Mouse (Mus musculus): Measurements from ENCODE around the gene Atp13a3. TPM values are rescaled to one million over a fixed set of nuclear protein-coding genes. Genes with fewer than 3 reads are reported as not detected.

Atp13a3 gene
- total RNA-seq, 2 experiments from 2014 or later: 30.4 to 35.2 TPM

GRCm38 (mm10) chr16:30433148-30433547 lies 27.4 kb upstream of the Atp13a3 start:
- intact Hi-C loops (cut with DNase I): no loop called here
- DNase-seq: no peak
- Histone ChIP-seq H3K27ac (no peak overlapping the region), H3K4me3 (no peak overlapping the region)
- no peak for TF ChIP-seq CTCF (IDR thresholded peaks at IDR 0.05)

- no peak overlapping the region for H3K4me3 ChIP-seq
- no peak for TF ChIP-seq CTCF (IDR thresholded peaks at IDR 0.05)
- intact Hi-C loops (cut with DNase I): no loop called here
- no peak overlapping the region for H3K27ac ChIP-seq
- no peak for DNase-seq
Measured at GRCm38 (mm10) chr16:30432111-30432510, 26.3 kb upstream of the Atp13a3 start.

GRCm38 (mm10) chr16:30430512-30431088 lies 24.8 kb upstream of the Atp13a3 start:
- DNase-seq: no peak
- H3K4me3 ChIP-seq: no peak overlapping the region
- no peak overlapping the region for H3K27ac ChIP-seq
- TF ChIP-seq CTCF (IDR thresholded peaks at IDR 0.05): no peak
- intact Hi-C loops (cut with DNase I): no loop called here

GRCm38 (mm10) chr16:30428753-30429260 lies 23.0 kb upstream of the Atp13a3 start:
- Histone ChIP-seq H3K27ac (no peak overlapping the region), H3K4me3 (no peak overlapping the region)
- no peak for DNase-seq
- intact Hi-C loops (cut with DNase I): no loop called here
- no peak for TF ChIP-seq CTCF (IDR thresholded peaks at IDR 0.05)

- intact Hi-C loops (cut with DNase I): no loop called here
- no peak overlapping the region for H3K4me3 ChIP-seq
- DNase-seq: no peak
- H3K27ac ChIP-seq: no peak overlapping the region
- no peak for TF ChIP-seq CTCF (IDR thresholded peaks at IDR 0.05)
Measured at GRCm38 (mm10) chr16:30427466-30427865, 21.7 kb upstream of the Atp13a3 start.

- TF ChIP-seq CTCF (IDR thresholded peaks at IDR 0.05): no peak
- no peak overlapping the region for H3K4me3 ChIP-seq
- no peak for DNase-seq
- intact Hi-C loops (cut with DNase I): no loop called here
- H3K27ac ChIP-seq: no peak overlapping the region
Measured at GRCm38 (mm10) chr16:30427003-30427402, 21.2 kb upstream of the Atp13a3 start.

- Histone ChIP-seq H3K4me3 (no peak overlapping the region), H3K27ac (no peak overlapping the region)
- no peak for DNase-seq
- no peak for TF ChIP-seq CTCF (IDR thresholded peaks at IDR 0.05)
- intact Hi-C loops (cut with DNase I): no loop called here
Measured at GRCm38 (mm10) chr16:30425980-30426379, 20.2 kb upstream of the Atp13a3 start.

- no peak overlapping the region for H3K27ac ChIP-seq
- intact Hi-C loops (cut with DNase I): no loop called here
- H3K4me3 ChIP-seq: no peak overlapping the region
- no peak for TF ChIP-seq CTCF (IDR thresholded peaks at IDR 0.05)
- DNase-seq: no peak
Measured at GRCm38 (mm10) chr16:30424053-30424452, 18.3 kb upstream of the Atp13a3 start.

GRCm38 (mm10) chr16:30416707-30417106 lies 10.9 kb upstream of the Atp13a3 start:
- no peak overlapping the region for H3K4me3 ChIP-seq
- intact Hi-C loops (cut with DNase I): no loop called here
- H3K27ac ChIP-seq: no peak overlapping the region
- DNase-seq: no peak
- TF ChIP-seq CTCF (IDR thresholded peaks at IDR 0.05): no peak

GRCm38 (mm10) chr16:30416284-30416683 lies 10.5 kb upstream of the Atp13a3 start:
- TF ChIP-seq CTCF (IDR thresholded peaks at IDR 0.05): no peak
- no peak overlapping the region for H3K4me3 ChIP-seq
- intact Hi-C loops (cut with DNase I): no loop called here
- peak; percentile 54 for DNase-seq
- no peak overlapping the region for H3K27ac ChIP-seq

- TF ChIP-seq CTCF (IDR thresholded peaks at IDR 0.05): no peak
- no peak overlapping the region for H3K27ac ChIP-seq
- no peak for DNase-seq
- no peak overlapping the region for H3K4me3 ChIP-seq
- intact Hi-C loops (cut with DNase I): no loop called here
Measured at GRCm38 (mm10) chr16:30412680-30413079, 6.9 kb upstream of the Atp13a3 start.

- H3K27ac ChIP-seq: no peak overlapping the region
Measured at GRCm38 (mm10) chr16:30410914-30411313, 5.1 kb upstream of the Atp13a3 start.

GRCm38 (mm10) chr16:30407513-30407912 lies 1.7 kb upstream of the Atp13a3 start:
- H3K27ac ChIP-seq: no peak overlapping the region
- no peak for DNase-seq
- intact Hi-C loops (cut with DNase I): loop anchor here (5.0 kb wide), 1 partner anchor 40 kb away; no protein-coding TSS in a partner anchor
- TF ChIP-seq CTCF (IDR thresholded peaks at IDR 0.05): no peak
- no peak overlapping the region for H3K4me3 ChIP-seq

More at GRCm38 (mm10) chr16:30410914-30411313, 5.1 kb upstream of the Atp13a3 start:
- TF ChIP-seq CTCF (IDR thresholded peaks at IDR 0.05): no peak
- intact Hi-C loops (cut with DNase I): no loop called here
- no peak overlapping the region for H3K4me3 ChIP-seq
- no peak for DNase-seq

GRCm38 (mm10) chr16:30403528-30403927 lies 2.2 kb downstream of the Atp13a3 start:
- intact Hi-C loops (cut with DNase I): no loop called here
- Histone ChIP-seq H3K4me3 (no peak overlapping the region), H3K27ac (no peak overlapping the region)
- no peak for DNase-seq
- TF ChIP-seq CTCF (IDR thresholded peaks at IDR 0.05): no peak
